Mouse (Mus musculus) erythroblast, embryonic 14.5 days (primary cell): ENCODE measurements around the gene Ces2g.

Source experiments
- GATA1 ChIP-seq: IDR thresholded peaks from 2 replicates; pipeline ENCODE4 v1.6.1; 2012; ENCODE audit warnings: low read length, inconsistent platforms, mixed read lengths
- TAL1 ChIP-seq: IDR thresholded peaks from 3 replicates; pipeline ENCODE4 v1.6.1; 2012; ENCODE audit warnings: low read length, inconsistent platforms, mixed read lengths

- no peak for TF ChIP-seq GATA1
- no peak for TF ChIP-seq TAL1
These were observed 23.4 kb downstream of the Ces2g start for GRCm38 (mm10) chr8:104984942-104985341.
